Mouse (Mus musculus): ENCODE data around the gene Angptl2.

DNA sequence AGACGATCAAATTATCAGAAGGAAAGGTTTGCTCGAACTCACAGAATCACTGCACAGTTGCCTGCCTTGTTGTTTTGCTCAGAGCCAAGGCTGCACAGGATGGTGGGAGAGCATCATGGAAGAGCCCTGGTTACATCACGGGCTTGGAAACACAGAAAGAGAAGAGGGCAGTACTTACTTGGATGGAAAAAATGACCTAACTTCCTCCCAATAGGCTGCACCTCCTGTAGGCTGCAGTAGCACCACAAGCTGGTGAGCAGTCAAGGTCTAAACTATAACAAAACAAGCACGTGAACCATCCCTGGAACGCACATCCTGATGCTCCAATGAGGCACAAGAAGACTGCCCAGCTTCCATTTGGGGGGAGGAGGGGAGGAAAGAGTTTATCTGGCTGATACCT, 7.7 kb upstream of the Angptl2 start:
- TF ChIP-seq POLR2A (IDR thresholded peaks at IDR 0.05; ENCODE audit: borderline replicate concordance, extremely low read depth, insufficient read depth, insufficient read length, poor library complexity, severe bottlenecking), result no peak
- TF ChIP-seq CTCF (IDR thresholded peaks at IDR 0.05; ENCODE audit: borderline replicate concordance, extremely low read depth, insufficient read depth, insufficient read length), result no peak
